Mouse (Mus musculus) spleen, adult 18-20 months (tissue): ENCODE results near the gene Prl8a2.

Experiments
- DNase-seq, 2 experiments: peaks; one replicate each; pipeline ENCODE4 v3.0.0; 2022; ENCODE audit warnings: mixed read lengths in 2 of 2

The Prl8a2 gene

DNA sequence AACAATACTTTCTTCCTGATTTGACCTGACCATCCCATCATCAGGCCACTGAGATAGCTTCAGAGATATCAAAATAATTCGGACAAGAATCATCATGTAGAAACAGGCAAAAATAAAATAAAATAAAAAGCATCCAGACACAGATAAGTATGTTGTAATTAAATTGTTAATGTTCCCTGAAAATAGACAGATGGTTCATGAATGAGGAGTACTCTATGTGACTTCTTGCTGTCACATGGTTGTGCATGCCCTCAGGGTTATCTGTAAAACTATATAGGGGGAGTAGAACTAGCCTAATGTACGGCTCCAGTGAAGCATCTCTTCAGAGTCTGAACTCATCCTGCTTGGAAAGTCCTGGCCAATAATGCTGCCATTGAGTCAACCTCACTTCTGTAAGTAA, at the start of gene Prl8a2:
TSS of gene Prl8a2 (plus strand) at position 301 of the 400 bp plus-strand sequence.
- no peak for DNase-seq

GRCm38 (mm10) chr13:27312334-27313225, 32.9 kb upstream of the Prl8a2 start, which contains the start of gene Prl6a1:
Gene Prl6a1 (plus strand): TSS chr13:27312627.
- DNase-seq: no peak

- no peak for DNase-seq
Measured at GRCm38 (mm10) chr13:27334989-27335388, 10.5 kb upstream of the Prl8a2 start.

GRCm38 (mm10) chr13:27342733-27343275, 2.7 kb upstream of the Prl8a2 start:
- no peak for DNase-seq

GRCm38 (mm10) chr13:27390746-27391145, 45.3 kb downstream of the Prl8a2 start, which contains the start of gene Prl2b1:
Gene Prl2b1 (minus strand): TSS chr13:27390846.
- DNase-seq: no peak

- no peak for DNase-seq
Measured at GRCm38 (mm10) chr13:27399061-27399724, 53.7 kb downstream of the Prl8a2 start.
